Mouse (Mus musculus): ENCODE measurements around the gene Olfr1029. TPM values are rescaled to one million over a fixed set of nuclear protein-coding genes. Genes with fewer than 3 reads are reported as not detected.
"Not testable (repeated sequence)": the region's sequence is repeated elsewhere in the genome, so short reads cannot be mapped to it uniquely, and the experiment has no call there.

The Olfr1029 gene
- not detected for total RNA-seq (2021)
- long read RNA-seq, experiment 1 = 0 reads
- long read RNA-seq, experiment 2 = 0 reads

DNA sequence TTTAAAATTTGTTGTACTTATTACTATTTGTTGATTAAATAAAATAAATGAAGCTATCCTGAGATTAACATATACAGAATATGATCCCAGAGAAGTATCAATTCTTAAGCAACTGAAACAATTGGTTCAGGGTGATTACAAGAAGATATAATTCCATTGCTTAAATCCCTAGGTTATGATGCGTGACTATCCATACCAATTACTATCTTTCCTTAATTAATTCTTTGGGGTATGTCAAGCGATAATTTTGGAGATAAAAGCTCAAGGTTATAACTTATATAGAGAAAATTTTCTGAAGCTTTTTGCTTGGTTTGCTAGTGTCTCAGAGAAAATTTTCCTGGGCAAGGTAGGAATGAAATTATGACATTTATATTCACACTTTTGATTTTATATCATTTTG, at the start of gene Olfr1029:
Gene Olfr1029 (plus strand): TSS at position 301 of the 400 bp plus-strand sequence.
- DNase-seq = no peak

GRCm38 (mm10) chr2:85950137-85950536, 23.6 kb upstream of the Olfr1029 start, which contains the start of gene Olfr1028:
Gene Olfr1028, plus strand, starts transcription at chr2:85950437.
- DNase-seq = no peak

- no peak for DNase-seq
Observed at GRCm38 (mm10) chr2:85978976-85979375, 5.3 kb downstream of the Olfr1029 start, which contains the start of gene Olfr1030. Gene Olfr1030, plus strand, starts transcription at chr2:85979276.

GRCm38 (mm10) chr2:85990004-85990403, 16.3 kb downstream of the Olfr1029 start, which contains the start of gene Olfr1031:
Gene Olfr1031, plus strand, starts transcription at chr2:85990304.
- DNase-seq = no peak

- no peak for DNase-seq
Observed at GRCm38 (mm10) chr2:86005240-86005639, 31.5 kb downstream of the Olfr1029 start, which contains the start of gene Olfr1032. Gene Olfr1032, plus strand, starts transcription at chr2:86005540.

DNA sequence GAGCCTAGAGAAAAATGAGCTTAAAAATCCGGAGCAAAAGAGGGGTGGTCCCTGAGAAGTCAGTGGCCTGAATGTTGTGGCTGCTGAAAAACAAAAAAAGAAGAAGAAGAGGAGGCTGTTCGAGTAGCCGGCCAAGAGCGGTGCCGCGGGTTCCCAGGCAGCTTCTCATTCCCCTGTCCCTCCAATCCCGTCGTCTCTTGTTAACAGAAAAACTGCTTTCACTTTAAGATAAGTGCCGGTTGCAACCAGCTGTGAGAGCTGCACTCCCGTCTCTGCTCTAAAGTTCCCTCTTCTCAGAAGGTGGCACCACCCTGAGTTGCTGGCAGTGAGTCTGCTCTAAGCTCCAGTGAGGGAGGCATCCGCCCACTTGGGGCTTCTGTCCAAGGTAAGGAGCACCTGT, 46.7 kb downstream of the Olfr1029 start, which contains the start of gene Olfr1033:
Gene Olfr1033 (plus strand): TSS at position 228 of the 400 bp plus-strand sequence.
- peak; percentile 37 to 54 for DNase-seq

DNA sequence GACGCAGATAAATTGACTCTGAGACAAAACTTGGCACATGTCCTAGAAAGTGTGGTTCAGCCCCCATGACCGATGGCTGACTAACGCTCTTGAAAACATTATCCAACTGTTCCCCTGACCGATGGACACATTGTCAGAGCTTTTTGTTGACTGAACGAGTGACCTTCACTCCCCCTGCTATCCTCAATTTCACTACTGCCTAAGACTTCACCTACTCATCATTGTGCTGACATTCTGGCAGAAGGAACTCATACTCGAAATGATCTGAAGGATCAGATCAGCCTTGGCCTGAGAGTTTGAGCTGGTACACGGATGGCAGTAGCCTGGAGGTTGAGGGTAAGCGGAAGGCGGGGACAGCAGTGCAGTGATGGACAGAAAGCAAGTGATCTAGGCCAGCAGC, 47.8 kb downstream of the Olfr1029 start:
- not testable (repeated sequence) for DNase-seq

Other genes starting within 250 kb of the Olfr1029 start
- gene Olfr1012, start 211.1 kb upstream of the Olfr1029 start, total RNA-seq (2021) = not detected
- gene Olfr1013, start 206.8 kb upstream of the Olfr1029 start, total RNA-seq (2021) = not detected
- gene Olfr1014, start 201.2 kb upstream of the Olfr1029 start, total RNA-seq (2021) = not detected
- gene Olfr1015, start 191.9 kb upstream of the Olfr1029 start, total RNA-seq (2021) = not detected
- not detected for gene Olfr1016, start 171.4 kb upstream of the Olfr1029 start, total RNA-seq (2021)
- not detected for gene Olfr1018, start 155.4 kb upstream of the Olfr1029 start, total RNA-seq (2021)
- gene Olfr1019, start 128.4 kb upstream of the Olfr1029 start, total RNA-seq (2021) = not detected
- not detected for gene Olfr1020, start 126.9 kb upstream of the Olfr1029 start, total RNA-seq (2021)
- not detected for gene Olfr1022, start 105.3 kb upstream of the Olfr1029 start, total RNA-seq (2021)
- not detected for gene Olfr1023, start 88.3 kb upstream of the Olfr1029 start, total RNA-seq (2021)
- gene Olfr1024, start 68.8 kb upstream of the Olfr1029 start, total RNA-seq (2021) = not detected
- gene Olfr1025-ps1, start 58.7 kb upstream of the Olfr1029 start, total RNA-seq (2021) = not detected
- not detected for gene Olfr1026, start 52.3 kb upstream of the Olfr1029 start, total RNA-seq (2021)
- not detected for gene Olfr1028, start 23.5 kb upstream of the Olfr1029 start, total RNA-seq (2021)
- gene Olfr1030, start 5.4 kb downstream of the Olfr1029 start, total RNA-seq (2021) = not detected
- gene Olfr1031, start 16.4 kb downstream of the Olfr1029 start, total RNA-seq (2021) = not detected
- not detected for gene Olfr1032, start 31.6 kb downstream of the Olfr1029 start, total RNA-seq (2021)
- 1 to 10 TPM; 5.0 to 6.7 TPM for gene Olfr1033, start 46.7 kb downstream of the Olfr1029 start, total RNA-seq (2021)
- gene Olfr1034, start 72.0 kb downstream of the Olfr1029 start, total RNA-seq (2021) = under 1 TPM; 0.07 to 0.23 TPM
- not detected for gene Olfr1036, start 100.1 kb downstream of the Olfr1029 start, total RNA-seq (2021)
- not detected for gene Olfr1037, start 113.5 kb downstream of the Olfr1029 start, total RNA-seq (2021)
- gene Olfr1039, start 162.0 kb downstream of the Olfr1029 start, total RNA-seq (2021) = not detected
- not detected for gene Olfr1040, start 172.8 kb downstream of the Olfr1029 start, total RNA-seq (2021)
- not detected for gene Olfr1042, start 187.9 kb downstream of the Olfr1029 start, total RNA-seq (2021)
- not detected for gene Olfr1043, start 193.6 kb downstream of the Olfr1029 start, total RNA-seq (2021)
- gene Olfr1044, start 203.9 kb downstream of the Olfr1029 start, total RNA-seq (2021) = not detected
- not detected for gene Olfr52, start 211.8 kb downstream of the Olfr1029 start, total RNA-seq (2021)
- not detected for gene Olfr1045, start 229.1 kb downstream of the Olfr1029 start, total RNA-seq (2021)
- not detected for gene Olfr1046, start 245.4 kb downstream of the Olfr1029 start, total RNA-seq (2021)